Mouse (Mus musculus): Measurements from ENCODE around the gene Get4. TPM values are rescaled to one million over a fixed set of nuclear protein-coding genes. Genes with fewer than 3 reads are reported as not detected.

Get4 gene
- polyA plus RNA-seq, 1 experiment from 2014 or later: 136 TPM

GRCm38 (mm10) chr5:139251279-139251678, 845 bp upstream of the Get4 start:
- H3K4me1 ChIP-seq (ENCODE audit: control insufficient read depth, insufficient read depth, low read length): peaks cover 12% of the 10 kb centered on the region
- no peak for ATAC-seq (ENCODE audit: low read depth)
- H3K4me2 ChIP-seq (ENCODE audit: low read depth, low read length): peak overlapping the region; percentile 77
- H3K4me3 ChIP-seq (ENCODE audit: low read depth, low read length): peak overlapping the region; percentile 76
- 83% methylated on average over 7 of the region's 7 CpGs for WGBS
- H3K9me3 ChIP-seq (ENCODE audit: control insufficient read depth, low read length): no peaks in the 10 kb centered on the region
- H3K36me3 ChIP-seq (ENCODE audit: control insufficient read depth, insufficient read depth, low read length): peaks cover 40% of the 10 kb centered on the region
- no peak for DNase-seq (ENCODE audit: low spot score)
- no peaks in the 10 kb centered on the region for H3K27me3 ChIP-seq (replicated peaks; ENCODE audit: control insufficient read depth, insufficient read depth, low read length)
- peak overlapping the region; percentile 87 for H3K9ac ChIP-seq (ENCODE audit: low read depth, low read length)
- H3K27ac ChIP-seq (replicated peaks; ENCODE audit: low read depth, low read length): peak overlapping the region; percentile 83; the same call in 1 of the 2 replicates

DNA sequence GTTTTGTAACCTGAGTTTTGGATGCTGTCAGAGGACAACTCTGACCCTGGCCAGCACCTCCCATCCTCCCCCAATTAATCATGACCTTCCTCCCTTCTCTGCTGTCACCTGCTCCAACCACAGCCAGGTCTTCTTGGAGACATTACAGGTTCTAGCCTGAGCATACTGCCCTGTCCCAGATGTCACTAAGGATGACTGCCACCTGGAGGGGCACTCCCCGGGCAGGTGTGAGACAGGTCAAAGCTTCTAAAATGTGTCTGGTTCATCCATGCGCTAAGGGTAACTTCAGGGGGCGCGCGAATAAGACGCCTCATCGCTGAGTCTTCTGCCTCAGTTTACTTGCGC, 416 bp upstream of the Get4 start:
- WGBS: under 1% methylated on average over 8 of the region's 8 CpGs
- Histone ChIP-seq H3K4me1 (ENCODE audit: control insufficient read depth, insufficient read depth, low read length) (peaks cover 12% of the 10 kb centered on the region), H3K27ac (replicated peaks; ENCODE audit: low read depth, low read length) (peak overlapping the region; percentile 83), H3K36me3 (ENCODE audit: control insufficient read depth, insufficient read depth, low read length) (peaks cover 35% of the 10 kb centered on the region), H3K27me3 (replicated peaks; ENCODE audit: control insufficient read depth, insufficient read depth, low read length) (no peaks in the 10 kb centered on the region), H3K4me3 (ENCODE audit: low read depth, low read length) (peak overlapping the region; percentile 76), H3K4me2 (ENCODE audit: low read depth, low read length) (peak overlapping the region; percentile 77), H3K9me3 (ENCODE audit: control insufficient read depth, low read length) (no peaks in the 10 kb centered on the region), H3K9ac (ENCODE audit: low read depth, low read length) (peak overlapping the region; percentile 87)
- no peak for DNase-seq (ENCODE audit: low spot score)
- ATAC-seq (ENCODE audit: low read depth): peak; percentile 9

DNA sequence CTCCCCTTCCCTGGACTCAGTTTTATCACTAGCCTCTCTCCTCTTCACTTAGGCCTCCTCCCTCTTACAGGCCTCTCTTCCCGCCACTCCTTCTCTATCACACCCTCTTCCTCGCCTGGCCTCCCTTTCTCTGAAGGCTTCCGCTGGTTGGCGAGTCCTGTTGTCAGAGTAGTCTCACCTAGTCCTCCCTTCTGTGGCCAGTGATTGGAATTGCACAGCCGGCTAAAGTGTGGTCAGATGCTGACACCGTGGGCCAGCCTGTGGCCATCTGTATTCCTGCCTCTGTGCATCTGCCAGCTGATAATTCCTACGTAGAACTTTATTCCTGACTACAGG, 754 bp downstream of the Get4 start:
- no peaks in the 10 kb centered on the region for H3K27me3 ChIP-seq (replicated peaks; ENCODE audit: control insufficient read depth, insufficient read depth, low read length)
- H3K9ac ChIP-seq (ENCODE audit: low read depth, low read length): peak overlapping the region; percentile 87
- ATAC-seq (ENCODE audit: low read depth): peak; percentile 6
- DNase-seq (ENCODE audit: low spot score): no peak
- no peaks in the 10 kb centered on the region for H3K9me3 ChIP-seq (ENCODE audit: control insufficient read depth, low read length)
- 0% methylated on average over 7 of the region's 7 CpGs for WGBS
- H3K36me3 ChIP-seq (ENCODE audit: control insufficient read depth, insufficient read depth, low read length): peaks cover 28% of the 10 kb centered on the region
- peak overlapping the region; percentile 76 for H3K4me3 ChIP-seq (ENCODE audit: low read depth, low read length)
- peak overlapping the region; percentile 94 for H3K4me2 ChIP-seq (ENCODE audit: low read depth, low read length)
- peaks cover 12% of the 10 kb centered on the region for H3K4me1 ChIP-seq (ENCODE audit: control insufficient read depth, insufficient read depth, low read length)
- peak overlapping the region; percentile 91 for H3K27ac ChIP-seq (replicated peaks; ENCODE audit: low read depth, low read length)

DNA sequence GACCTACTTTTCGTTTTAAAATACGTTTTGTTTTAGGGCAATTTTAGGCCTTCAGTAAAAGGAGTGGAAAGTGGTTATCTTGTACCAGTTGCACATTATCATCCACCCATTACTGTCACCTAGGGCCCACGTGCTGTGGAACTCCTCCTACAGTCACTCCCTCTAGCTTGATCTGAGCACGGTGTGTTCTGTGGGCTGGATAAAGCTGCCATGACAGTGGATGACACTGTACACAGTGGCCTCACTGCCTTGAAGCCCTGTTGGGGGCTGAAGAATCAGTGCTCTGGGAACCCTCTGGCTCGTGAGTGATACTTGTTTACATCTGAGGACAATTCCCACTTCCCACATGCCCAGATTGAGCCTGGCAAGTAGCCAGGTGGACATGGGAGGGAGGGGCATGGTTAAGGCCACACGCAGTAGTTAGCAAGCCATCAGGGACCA, 1.2 kb downstream of the Get4 start:
- Histone ChIP-seq H3K4me1 (ENCODE audit: control insufficient read depth, insufficient read depth, low read length) (peaks cover 12% of the 10 kb centered on the region), H3K36me3 (ENCODE audit: control insufficient read depth, insufficient read depth, low read length) (peaks cover 24% of the 10 kb centered on the region), H3K27ac (replicated peaks; ENCODE audit: low read depth, low read length) (peak overlapping the region; percentile 91), H3K4me3 (ENCODE audit: low read depth, low read length) (peak overlapping the region; percentile 76), H3K9ac (ENCODE audit: low read depth, low read length) (peak overlapping the region; percentile 87), H3K9me3 (ENCODE audit: control insufficient read depth, low read length) (no peaks in the 10 kb centered on the region), H3K27me3 (replicated peaks; ENCODE audit: control insufficient read depth, insufficient read depth, low read length) (no peaks in the 10 kb centered on the region), H3K4me2 (ENCODE audit: low read depth, low read length) (peak overlapping the region; percentile 94)
- WGBS: 3% methylated on average over 6 of the region's 6 CpGs
- DNase-seq (ENCODE audit: low spot score) (peak; percentile 67), ATAC-seq (ENCODE audit: low read depth) (no peak)

GRCm38 (mm10) chr5:139254938-139255337, 2.8 kb downstream of the Get4 start:
- H3K4me2 ChIP-seq (ENCODE audit: low read depth, low read length): no peak overlapping the region
- no peak for ATAC-seq (ENCODE audit: low read depth)
- no peak overlapping the region for H3K4me3 ChIP-seq (ENCODE audit: low read depth, low read length)
- no peaks in the 10 kb centered on the region for H3K27me3 ChIP-seq (replicated peaks; ENCODE audit: control insufficient read depth, insufficient read depth, low read length)
- no peak for DNase-seq (ENCODE audit: low spot score)
- 80% methylated on average over 6 of the region's 6 CpGs for WGBS
- peaks cover 12% of the 10 kb centered on the region for H3K4me1 ChIP-seq (ENCODE audit: control insufficient read depth, insufficient read depth, low read length)
- H3K27ac ChIP-seq (replicated peaks; ENCODE audit: low read depth, low read length): no peak overlapping the region
- H3K9me3 ChIP-seq (ENCODE audit: control insufficient read depth, low read length): no peaks in the 10 kb centered on the region
- peaks cover 13% of the 10 kb centered on the region; the same call in 1 of the 2 replicates for H3K36me3 ChIP-seq (ENCODE audit: control insufficient read depth, insufficient read depth, low read length)
- H3K9ac ChIP-seq (ENCODE audit: low read depth, low read length): no peak overlapping the region

DNA sequence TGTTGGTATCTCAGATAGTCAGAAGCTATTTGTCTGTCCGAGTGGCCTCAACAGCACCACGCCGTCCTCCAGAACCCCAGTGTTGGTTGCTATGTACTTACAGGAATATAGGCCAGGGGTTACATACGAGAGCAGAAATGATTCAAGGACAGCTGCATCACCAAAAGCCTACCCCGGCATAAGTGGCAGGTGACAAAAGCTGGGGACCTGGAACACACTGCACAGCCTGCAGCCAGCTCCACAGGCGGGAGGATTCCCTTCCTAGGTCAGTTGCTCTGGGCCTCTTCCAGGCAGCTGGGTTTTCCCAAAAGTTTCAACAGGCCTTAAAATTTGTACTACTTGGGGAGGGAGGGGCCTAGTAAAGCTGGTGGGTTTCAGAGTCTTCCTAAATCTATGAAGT, 3.7 kb downstream of the Get4 start:
- DNase-seq (ENCODE audit: low spot score): no peak
- Histone ChIP-seq H3K9me3 (ENCODE audit: control insufficient read depth, low read length) (no peaks in the 10 kb centered on the region), H3K27ac (replicated peaks; ENCODE audit: low read depth, low read length) (no peak overlapping the region), H3K9ac (ENCODE audit: low read depth, low read length) (no peak overlapping the region), H3K4me1 (ENCODE audit: control insufficient read depth, insufficient read depth, low read length) (peaks cover 12% of the 10 kb centered on the region), H3K27me3 (replicated peaks; ENCODE audit: control insufficient read depth, insufficient read depth, low read length) (no peaks in the 10 kb centered on the region), H3K4me2 (ENCODE audit: low read depth, low read length) (no peak overlapping the region), H3K36me3 (ENCODE audit: control insufficient read depth, insufficient read depth, low read length) (peaks cover 16% of the 10 kb centered on the region; the same call in 1 of the 2 replicates), H3K4me3 (ENCODE audit: low read depth, low read length) (no peak overlapping the region)
- 86% methylated on average over 6 of the region's 6 CpGs for WGBS
- ATAC-seq (ENCODE audit: low read depth): no peak

GRCm38 (mm10) chr5:139256211-139256765, 4.2 kb downstream of the Get4 start:
- Histone ChIP-seq H3K4me1 (ENCODE audit: control insufficient read depth, insufficient read depth, low read length) (peaks cover 12% of the 10 kb centered on the region), H3K4me3 (ENCODE audit: low read depth, low read length) (no peak overlapping the region), H3K9ac (ENCODE audit: low read depth, low read length) (no peak overlapping the region), H3K9me3 (ENCODE audit: control insufficient read depth, low read length) (no peaks in the 10 kb centered on the region), H3K27ac (replicated peaks; ENCODE audit: low read depth, low read length) (no peak overlapping the region), H3K27me3 (replicated peaks; ENCODE audit: control insufficient read depth, insufficient read depth, low read length) (no peaks in the 10 kb centered on the region), H3K4me2 (ENCODE audit: low read depth, low read length) (no peak overlapping the region), H3K36me3 (ENCODE audit: control insufficient read depth, insufficient read depth, low read length) (peaks cover 19% of the 10 kb centered on the region; the same call in 1 of the 2 replicates)
- no peak for DNase-seq (ENCODE audit: low spot score)
- WGBS: 91% methylated on average over 3 of the region's 3 CpGs
- no peak for ATAC-seq (ENCODE audit: low read depth)

DNA sequence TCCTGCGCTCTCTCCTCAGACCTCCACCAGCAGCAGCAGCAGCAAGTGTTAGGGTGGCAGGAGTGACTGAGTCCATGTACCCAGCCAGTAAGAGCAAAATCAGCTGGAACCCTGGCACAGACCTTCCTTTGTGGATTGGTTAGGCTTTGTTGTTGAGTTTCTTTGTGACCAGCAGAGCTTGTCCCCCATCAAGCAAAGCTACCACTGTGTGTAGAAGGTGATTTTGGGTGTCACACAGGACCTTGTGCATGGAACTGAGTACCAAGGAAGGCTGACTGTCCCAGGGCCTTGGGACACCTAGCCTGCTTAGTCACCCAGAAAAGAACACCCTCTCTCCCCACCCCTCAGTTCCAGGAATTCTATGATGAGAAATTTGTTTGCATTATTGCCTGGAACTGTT, 5.1 kb downstream of the Get4 start:
- H3K4me1 ChIP-seq (ENCODE audit: control insufficient read depth, insufficient read depth, low read length): peaks cover 12% of the 10 kb centered on the region

GRCm38 (mm10) chr5:139257818-139258217, 5.7 kb downstream of the Get4 start:
- Histone ChIP-seq H3K36me3 (ENCODE audit: control insufficient read depth, insufficient read depth, low read length) (peaks cover 28% of the 10 kb centered on the region), H3K27ac (replicated peaks; ENCODE audit: low read depth, low read length) (no peak overlapping the region), H3K9ac (ENCODE audit: low read depth, low read length) (no peak overlapping the region), H3K27me3 (replicated peaks; ENCODE audit: control insufficient read depth, insufficient read depth, low read length) (no peaks in the 10 kb centered on the region), H3K4me2 (ENCODE audit: low read depth, low read length) (no peak overlapping the region), H3K4me1 (ENCODE audit: control insufficient read depth, insufficient read depth, low read length) (peaks cover 12% of the 10 kb centered on the region), H3K9me3 (ENCODE audit: control insufficient read depth, low read length) (no peaks in the 10 kb centered on the region), H3K4me3 (ENCODE audit: low read depth, low read length) (no peak overlapping the region)
- ATAC-seq (ENCODE audit: low read depth) (no peak), DNase-seq (ENCODE audit: low spot score) (no peak)
- WGBS: 82% methylated on average over 4 of the region's 4 CpGs

More for the DNA sequence above, 5.1 kb downstream of the Get4 start:
- H3K4me3 ChIP-seq (ENCODE audit: low read depth, low read length): no peak overlapping the region
- DNase-seq (ENCODE audit: low spot score) (no peak), ATAC-seq (ENCODE audit: low read depth) (no peak)
- no peaks in the 10 kb centered on the region for H3K9me3 ChIP-seq (ENCODE audit: control insufficient read depth, low read length)
- peaks cover 23% of the 10 kb centered on the region; the same call in 1 of the 2 replicates for H3K36me3 ChIP-seq (ENCODE audit: control insufficient read depth, insufficient read depth, low read length)
- no peak overlapping the region for H3K27ac ChIP-seq (replicated peaks; ENCODE audit: low read depth, low read length)
- WGBS: 100% methylated on average over 1 of the region's 1 CpGs
- H3K9ac ChIP-seq (ENCODE audit: low read depth, low read length): no peak overlapping the region
- H3K4me2 ChIP-seq (ENCODE audit: low read depth, low read length): no peak overlapping the region
- no peaks in the 10 kb centered on the region for H3K27me3 ChIP-seq (replicated peaks; ENCODE audit: control insufficient read depth, insufficient read depth, low read length)
